Mouse (Mus musculus) lung, postnatal 0 days (tissue): ENCODE data around the gene Tead1. TPM values are rescaled to one million over a fixed set of nuclear protein-coding genes. Genes with fewer than 3 reads are reported as not detected.

ENCODE experiments used
- ATAC-seq: fragments of 200-750 bp; cut with Nextera tagmentation; 2 replicates; pipeline ENCODE4 v1.8.0; 2017; ENCODE audit warnings: moderate library complexity
- DNase-seq: peaks from one replicate; pipeline ENCODE4 v3.0.0-alpha.2; 2016; ENCODE audit warnings: low spot score
- H3K27ac ChIP-seq: fragments of 300-500 bp; sonication (generic); 2 replicates; pipeline ENCODE4 v1.5.1; 2014; ENCODE audit warnings: antibody characterized with exemption, mild to moderate bottlenecking, low read length, mixed read lengths
- H3K27me3 ChIP-seq: fragments of 300-500 bp; sonication (generic); replicated peaks from 2 replicates; pipeline ENCODE4 v1.6.1; 2014; ENCODE audit warnings: low read length, mixed read lengths; ENCODE audit not compliant: insufficient read depth
- H3K36me3 ChIP-seq: fragments of 300-500 bp; sonication (generic); 2 replicates; pipeline ENCODE4 v1.6.1; 2014; ENCODE audit warnings: low read length, mixed read lengths; ENCODE audit not compliant: insufficient read depth
- H3K4me1 ChIP-seq: fragments of 300-500 bp; sonication (generic); 2 replicates; pipeline ENCODE4 v1.6.1; 2014; ENCODE audit warnings: antibody characterized with exemption, low read depth, low read length, mixed read lengths; ENCODE audit not compliant: insufficient read depth
- H3K4me2 ChIP-seq: fragments of 300-500 bp; sonication (generic); replicated peaks from 2 replicates; pipeline ENCODE4 v1.6.1; 2014; ENCODE audit warnings: low read depth, mild to moderate bottlenecking, low read length, moderate library complexity, mixed read lengths
- H3K4me3 ChIP-seq: fragments of 300-500 bp; sonication (generic); 2 replicates; pipeline ENCODE4 v1.5.1; 2014; ENCODE audit warnings: low read depth, low read length
- H3K9ac ChIP-seq: fragments of 300-500 bp; sonication (generic); replicated peaks from 2 replicates; pipeline ENCODE4 v1.6.1; 2014; ENCODE audit warnings: low read depth, mild to moderate bottlenecking
- H3K9me3 ChIP-seq: fragments of 300-500 bp; sonication (generic); 2 replicates; pipeline ENCODE4 v1.6.1; 2016; ENCODE audit warnings: low read length, mixed read lengths
- CTCF ChIP-seq: IDR thresholded peaks from 2 replicates; pipeline ENCODE4 v1.5.1; 2016; ENCODE audit warnings: antibody characterized with exemption, mild to moderate bottlenecking
- EP300 ChIP-seq: IDR thresholded peaks from 2 replicates; pipeline ENCODE4 v1.6.1; 2016; ENCODE audit warnings: antibody characterized with exemption, mild to moderate bottlenecking, control low read depth
- WGBS: fragments of 180-500 bp; shearing (Covaris S2); extraction: QIAGEN DNeasy Blood & Tissue Kit; methylation state at CpG from one replicate; pipeline ENCODE4 v1.1.7; 2014; 5-methylcytosine and 5-hydroxymethylcytosine counted together
- polyA plus RNA-seq: library from polyadenylated mRNA; unstranded; fragments of >200 nt; fragmentation: Nextera tagmentation; extraction: Ambion mirVana; gene quantifications from 2 replicates; pipeline ENCODE4 v1.2.1, GENCODE M21; 2015

Gene Tead1
- polyA plus RNA-seq, 1 experiment from 2014 or later = 23.0 TPM

- H3K4me2 ChIP-seq = no peak overlapping the region
- H3K4me3 ChIP-seq = no peak overlapping the region
- 31% methylated on average over 2 of the region's 2 CpGs for WGBS
- H3K27me3 ChIP-seq = no peaks in the 10 kb centered on the region
- no peak for TF ChIP-seq CTCF
- TF ChIP-seq EP300 = no peak
- H3K36me3 ChIP-seq = no peaks in the 10 kb centered on the region
- H3K9me3 ChIP-seq = no peaks in the 10 kb centered on the region
- no peak for DNase-seq
- no peak overlapping the region for H3K27ac ChIP-seq
- no peak for ATAC-seq
- peaks cover 22% of the 10 kb centered on the region for H3K4me1 ChIP-seq
- H3K9ac ChIP-seq = no peak overlapping the region
These were observed 111.2 kb downstream of the Tead1 start for GRCm38 (mm10) chr7:112790334-112790733.

GRCm38 (mm10) chr7:112792679-112793078 is 113.6 kb downstream of the Tead1 start:
- DNase-seq (no peak), ATAC-seq (no peak)
- H3K4me1 ChIP-seq = peaks cover 5% of the 10 kb centered on the region; the same call in 1 of the 2 replicates
- TF ChIP-seq CTCF = no peak
- TF ChIP-seq EP300 = no peak
- H3K27me3 ChIP-seq = no peaks in the 10 kb centered on the region
- no peak overlapping the region for H3K4me2 ChIP-seq
- H3K4me3 ChIP-seq = no peak overlapping the region
- H3K27ac ChIP-seq = no peak overlapping the region
- WGBS = 75% methylated on average over 6 of the region's 6 CpGs
- no peak overlapping the region for H3K9ac ChIP-seq
- no peaks in the 10 kb centered on the region for H3K9me3 ChIP-seq
- H3K36me3 ChIP-seq = no peaks in the 10 kb centered on the region

- 26% methylated on average over 7 of the region's 7 CpGs for WGBS
- H3K4me2 ChIP-seq = no peak overlapping the region
- H3K9me3 ChIP-seq = no peaks in the 10 kb centered on the region
- peak; percentile 90 for ATAC-seq
- peak overlapping the region; percentile 54 for H3K27ac ChIP-seq
- H3K4me1 ChIP-seq = no peaks in the 10 kb centered on the region; the same call in 1 of the 2 replicates
- no peak overlapping the region for H3K9ac ChIP-seq
- no peaks in the 10 kb centered on the region for H3K27me3 ChIP-seq
- no peak for TF ChIP-seq CTCF
- TF ChIP-seq EP300 = peak; percentile 75
- DNase-seq = peak; percentile 46
- no peak overlapping the region for H3K4me3 ChIP-seq
- H3K36me3 ChIP-seq = no peaks in the 10 kb centered on the region
These were observed 114.8 kb downstream of the Tead1 start for GRCm38 (mm10) chr7:112793903-112794302.

DNA sequence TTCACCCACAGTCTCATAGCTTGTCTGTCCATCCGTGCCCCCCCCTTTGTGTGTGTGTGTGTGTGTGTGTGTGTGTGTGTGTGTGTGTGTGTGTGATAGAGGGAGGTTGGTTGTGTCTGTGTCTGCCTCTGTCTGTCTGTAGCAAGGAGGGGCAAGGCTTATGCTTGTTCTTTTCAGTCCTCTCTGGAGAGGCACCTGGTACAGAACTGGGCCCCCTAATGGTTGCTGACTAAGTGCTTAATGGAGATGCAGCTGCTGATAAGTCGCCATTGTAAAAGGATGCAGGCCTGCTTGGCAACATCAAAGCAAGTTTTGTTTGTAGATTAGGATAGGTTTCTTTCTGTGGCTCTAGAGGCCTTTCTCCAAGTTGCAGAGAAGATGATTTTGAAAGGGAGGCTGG is 115.4 kb downstream of the Tead1 start:
- ATAC-seq (peak; percentile 14; the same call in 1 of the 2 replicates), DNase-seq (no peak)
- Histone ChIP-seq H3K4me2 (no peak overlapping the region), H3K4me1 (no peaks in the 10 kb centered on the region; the same call in 1 of the 2 replicates), H3K36me3 (no peaks in the 10 kb centered on the region), H3K9ac (no peak overlapping the region), H3K4me3 (no peak overlapping the region), H3K27me3 (no peaks in the 10 kb centered on the region), H3K27ac (peak overlapping the region; percentile 54; the same call in 1 of the 2 replicates), H3K9me3 (no peaks in the 10 kb centered on the region)
- 23% methylated on average over 2 of the region's 2 CpGs for WGBS
- peak; percentile 24 for TF ChIP-seq CTCF
- no peak for TF ChIP-seq EP300

DNA sequence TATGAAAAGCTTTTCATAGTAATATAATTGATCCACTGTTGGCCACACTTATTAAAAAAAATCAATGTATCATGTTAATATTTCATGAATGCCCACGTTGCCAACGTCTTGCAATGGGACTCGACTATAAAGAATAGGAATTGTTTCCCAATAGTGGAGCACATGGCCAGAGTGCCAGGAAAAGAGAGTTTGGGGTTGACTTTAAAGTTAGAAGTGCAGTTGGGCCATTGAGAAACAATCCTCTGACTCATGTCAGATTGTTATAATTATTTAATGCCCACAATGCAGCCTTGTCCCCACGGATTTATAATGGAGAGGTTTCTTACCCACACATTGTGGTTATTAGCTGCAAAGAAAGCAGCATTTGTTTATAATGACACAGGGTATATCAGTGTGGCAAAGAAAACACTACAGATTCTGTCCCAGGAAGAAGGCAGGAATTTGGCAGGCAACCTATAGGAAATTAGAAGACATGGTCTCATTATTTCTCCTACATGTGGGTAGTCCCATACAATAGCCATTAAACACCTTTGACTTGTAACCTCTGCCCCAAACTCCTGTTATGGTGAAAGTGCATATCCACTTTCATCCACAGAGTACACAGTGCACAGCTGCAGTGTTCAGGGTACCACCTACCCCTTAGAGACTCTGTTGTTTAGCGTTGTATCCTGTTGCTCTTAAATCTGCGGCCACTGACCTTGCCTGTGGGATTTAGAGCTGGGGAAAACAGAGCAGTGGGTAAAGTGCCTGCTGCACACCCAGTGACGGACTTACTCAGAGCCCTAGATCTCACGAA is 118.6 kb downstream of the Tead1 start:
- Histone ChIP-seq H3K4me2 (no peak overlapping the region), H3K36me3 (no peaks in the 10 kb centered on the region), H3K9ac (no peak overlapping the region), H3K4me3 (no peak overlapping the region), H3K27ac (no peak overlapping the region), H3K9me3 (no peaks in the 10 kb centered on the region), H3K4me1 (no peaks in the 10 kb centered on the region; the same call in 1 of the 2 replicates), H3K27me3 (no peaks in the 10 kb centered on the region)
- DNase-seq (no peak), ATAC-seq (no peak)
- no peak for TF ChIP-seq EP300
- 68% methylated on average over 8 of the region's 8 CpGs for WGBS

DNA sequence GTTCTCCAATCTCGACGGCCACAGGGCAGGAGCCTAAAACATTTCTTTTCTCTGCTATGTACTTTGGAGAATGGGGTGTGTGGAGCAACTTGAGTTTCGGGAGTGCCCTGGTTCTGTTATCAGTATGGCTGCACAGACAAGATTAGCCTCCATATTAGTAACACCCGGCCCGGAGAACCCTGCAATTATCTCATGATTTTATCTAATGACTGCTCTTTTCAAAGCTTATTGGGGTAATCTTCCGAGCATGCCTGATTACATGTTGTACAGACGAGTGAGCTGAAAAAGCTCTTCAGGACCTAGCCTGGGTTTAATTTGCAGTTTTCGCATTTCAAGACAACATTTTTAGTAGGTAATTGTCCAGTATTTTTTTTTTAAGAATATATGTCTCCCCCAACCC is 122.6 kb downstream of the Tead1 start:
- ATAC-seq = no peak
- Histone ChIP-seq H3K27ac (no peak overlapping the region), H3K4me1 (no peaks in the 10 kb centered on the region; the same call in none of the 2 replicates)

More for the DNA sequence above, 122.6 kb downstream of the Tead1 start:
- Histone ChIP-seq H3K36me3 (no peaks in the 10 kb centered on the region), H3K4me3 (no peak overlapping the region), H3K27me3 (no peaks in the 10 kb centered on the region), H3K9ac (no peak overlapping the region), H3K4me2 (no peak overlapping the region), H3K9me3 (no peaks in the 10 kb centered on the region)
- 56% methylated on average over 8 of the region's 8 CpGs for WGBS
- no peak for DNase-seq
- TF ChIP-seq EP300 (no peak), CTCF (no peak)
